Mouse (Mus musculus): ENCODE measurements around the gene Vrk3.

DNA sequence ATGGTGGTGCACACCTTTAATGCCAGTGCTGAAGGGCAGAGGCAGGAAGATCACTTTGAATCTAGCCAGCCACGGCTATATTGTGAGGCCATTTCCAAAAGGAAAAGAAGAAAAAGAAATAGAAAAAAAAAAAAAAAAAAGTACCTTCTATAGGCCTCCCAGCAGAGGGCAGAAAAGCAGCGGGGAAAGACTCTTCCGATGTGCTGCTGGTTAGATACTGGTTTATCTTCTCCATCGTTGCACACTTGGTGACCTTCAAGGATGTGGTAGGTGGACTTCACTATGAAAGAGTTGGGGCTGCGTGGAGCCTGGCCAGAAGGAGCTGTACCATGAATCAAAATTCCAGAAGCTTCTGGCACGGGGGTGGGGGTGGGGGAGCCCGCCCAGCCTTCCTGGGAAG, 23.9 kb upstream of the Vrk3 start:
- TF ChIP-seq CTCF (IDR thresholded peaks at IDR 0.05; ENCODE audit: extremely low read depth, insufficient read depth, insufficient read length, insufficient replicate concordance) (peak; percentile 24; the same call in 1 of the 2 replicates), POLR2A (IDR thresholded peaks at IDR 0.05; ENCODE audit: low read depth, low read length) (no peak)
